Mouse (Mus musculus): Measurements from ENCODE around the gene Mctp2.

- no peak for TF ChIP-seq GATA1 (IDR thresholded peaks at IDR 0.05; ENCODE audit: low read length)
- no peak for TF ChIP-seq TAL1 (IDR thresholded peaks at IDR 0.05; ENCODE audit: low read length)
Observed at GRCm38 (mm10) chr7:72311582-72311981, 5.2 kb upstream of the Mctp2 start.
